Mouse (Mus musculus): ENCODE results near the gene Gm12216. TPM values are rescaled to one million over a fixed set of nuclear protein-coding genes. Genes with fewer than 3 reads are reported as not detected.
A peak's percentile ranks its signal among the peaks of the same experiment; 100 is the strongest.

Gm12216 gene
- total and polyA plus RNA-seq, 3 experiments, result not detected

DNA sequence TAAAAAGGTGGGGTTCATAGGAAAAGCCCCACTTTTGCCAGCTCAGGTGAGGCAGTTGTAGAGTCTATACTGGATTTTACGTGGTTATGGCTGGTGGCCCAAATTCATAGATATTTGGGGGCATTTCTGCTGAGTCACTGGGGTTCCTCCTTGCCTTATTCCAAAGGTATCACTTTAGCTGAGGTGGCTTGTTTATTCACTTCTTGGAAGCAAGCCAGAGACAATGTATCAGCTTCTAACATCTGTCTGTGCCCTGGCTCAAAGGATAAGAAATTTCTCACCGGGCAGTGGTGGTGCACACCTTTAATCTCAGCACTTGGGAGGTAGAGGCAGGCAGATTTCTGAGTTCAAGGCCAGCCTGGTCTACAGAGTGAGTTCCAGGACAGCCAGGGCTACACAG is 79.2 kb downstream of the Gm12216 start:
- peak; percentile 60 for TF ChIP-seq GATA1 (IDR thresholded peaks at IDR 0.05; ENCODE audit: low read depth, low read length)
- peak; percentile 42 to 60; a peak in 3 of 4 replicates for TF ChIP-seq EP300 (IDR thresholded peaks at IDR 0.05; ENCODE audit: low read depth in 1 of 2, low read length in 2 of 2)
- TF ChIP-seq ETS1 (IDR thresholded peaks at IDR 0.05; ENCODE audit: low read depth, low read length), result peak; percentile 63
- 0 out of 2 replicates have a peak, but pooled peaks have one; percentile 51 for TF ChIP-seq RCOR1 (IDR thresholded peaks at IDR 0.05; ENCODE audit: low read depth, low read length)
- peak; percentile 46; the same call in 1 of the 2 replicates for TF ChIP-seq TCF12 (IDR thresholded peaks at IDR 0.05; ENCODE audit: low read depth, low read length)
- peak; percentile 51; the same call in 1 of the 2 replicates for TF ChIP-seq TAL1 (IDR thresholded peaks at IDR 0.05; ENCODE audit: low read length)
- peak; percentile 70; the same call in 1 of the 2 replicates for TF ChIP-seq GABPA (IDR thresholded peaks at IDR 0.05; ENCODE audit: low read depth, low read length)
- TF ChIP-seq MAFK (IDR thresholded peaks at IDR 0.05; ENCODE audit: borderline replicate concordance, low read depth, low read length), result peak; percentile 55; the same call in 1 of the 2 replicates
- no peak for TF ChIP-seq UBTF (IDR thresholded peaks at IDR 0.05; ENCODE audit: borderline replicate concordance, insufficient read depth, low read depth, low read length)
- no peak for TF ChIP-seq E2F4 (IDR thresholded peaks at IDR 0.05; ENCODE audit: borderline replicate concordance, low read depth, low read length)
- H3K9ac ChIP-seq (ENCODE audit: control insufficient read depth, low read depth, low read length, poor library complexity, severe bottlenecking), result no peak overlapping the region
- H3K9me3 ChIP-seq (replicated peaks; ENCODE audit: insufficient read depth, low read length), result no peaks in the 10 kb centered on the region
- peak; percentile 66 for DNase-seq (ENCODE audit: low read depth, low spot score)
- H3K27me3 ChIP-seq (ENCODE audit: control insufficient read depth in 1 of 2, insufficient read depth in 2 of 2, low read length in 2 of 2), result no peaks in the 10 kb centered on the region; a peak in 1 of 4 replicates
- no peaks in the 10 kb centered on the region for H3K79me2 ChIP-seq (ENCODE audit: control insufficient read depth, insufficient read depth, low read length, poor library complexity)
- H3K27ac ChIP-seq (ENCODE audit: control insufficient read depth, low read depth, low read length), result no peak overlapping the region
- H3K36me3 ChIP-seq (ENCODE audit: control insufficient read depth in 1 of 2, insufficient read depth in 2 of 2, low read length in 2 of 2), result peaks cover 0 to 9% of the 10 kb centered on the region in 2 experiments; a peak in 2 of 4 replicates
- no peak overlapping the region for H3K4me3 ChIP-seq (ENCODE audit: control insufficient read depth in 1 of 2, insufficient read depth in 1 of 2, low read depth in 2 of 2, low read length in 2 of 2)
- peaks cover 7 to 17% of the 10 kb centered on the region in 2 experiments; a peak in 3 of 4 replicates for H3K4me1 ChIP-seq (ENCODE audit: control insufficient read depth in 1 of 2, insufficient read depth in 2 of 2, low read length in 2 of 2)

DNA sequence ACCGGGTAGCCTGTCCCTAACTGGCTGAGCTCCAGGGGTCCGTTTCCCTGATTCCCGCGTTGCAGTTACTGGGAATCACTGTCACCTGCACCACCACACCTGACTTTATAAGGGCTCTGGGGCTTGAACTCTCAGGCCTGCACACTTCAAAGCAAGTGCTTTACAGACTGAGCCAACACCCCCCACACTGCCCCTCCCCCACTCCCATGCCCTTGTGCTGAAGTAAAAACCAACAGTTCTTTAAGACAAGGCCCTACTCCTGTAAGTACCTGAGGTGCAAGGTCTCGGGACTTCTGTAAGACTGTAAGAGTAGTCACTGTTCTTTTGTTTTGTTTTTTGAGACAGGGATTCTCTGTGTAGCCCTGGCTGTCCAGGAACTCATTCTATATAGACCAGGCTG is 80.6 kb downstream of the Gm12216 start:
- H3K9me3 ChIP-seq (replicated peaks; ENCODE audit: insufficient read depth, low read length), result no peaks in the 10 kb centered on the region
- H3K79me2 ChIP-seq (ENCODE audit: control insufficient read depth, insufficient read depth, low read length, poor library complexity), result no peaks in the 10 kb centered on the region
- H3K27me3 ChIP-seq (ENCODE audit: control insufficient read depth in 1 of 2, insufficient read depth in 2 of 2, low read length in 2 of 2), result no peaks in the 10 kb centered on the region
- H3K27ac ChIP-seq (ENCODE audit: control insufficient read depth, low read depth, low read length), result no peak overlapping the region
- TF ChIP-seq MXI1 (IDR thresholded peaks at IDR 0.05; ENCODE audit: low read depth, low read length) (no peak), MAZ (IDR thresholded peaks at IDR 0.05; ENCODE audit: low read depth, low read length) (no peak), E2F4 (IDR thresholded peaks at IDR 0.05; ENCODE audit: borderline replicate concordance, low read depth, low read length) (no peak), TCF12 (IDR thresholded peaks at IDR 0.05; ENCODE audit: low read depth, low read length) (no peak), MYC (IDR thresholded peaks at IDR 0.05; ENCODE audit: low read depth, low read length) (no peak), NRF1 (IDR thresholded peaks at IDR 0.05; ENCODE audit: insufficient read depth, low read depth, low read length, poor library complexity, severe bottlenecking) (no peak), ELF1 (IDR thresholded peaks at IDR 0.05; ENCODE audit: low read depth, low read length) (no peak), HCFC1 (IDR thresholded peaks at IDR 0.05; ENCODE audit: low read depth, low read length) (no peak), GABPA (IDR thresholded peaks at IDR 0.05; ENCODE audit: low read depth, low read length) (no peak), GATA1 (IDR thresholded peaks at IDR 0.05; ENCODE audit: low read depth, low read length) (no peak), CTCF (IDR thresholded peaks at IDR 0.05 in 2 of 3, conservative IDR thresholded peaks at IDR 0.05 in 1 of 3; ENCODE audit: control insufficient read depth in 1 of 3, insufficient read depth in 1 of 3, low read depth in 2 of 3, low read length in 3 of 3, poor library complexity in 1 of 3, severe bottlenecking in 1 of 3) (no peak), TBP (IDR thresholded peaks at IDR 0.05; ENCODE audit: low read depth, low read length) (no peak), MAX (IDR thresholded peaks at IDR 0.05; ENCODE audit: low read length) (no peak), RAD21 (IDR thresholded peaks at IDR 0.05; ENCODE audit: low read depth, low read length) (no peak), EP300 (IDR thresholded peaks at IDR 0.05; ENCODE audit: low read depth in 1 of 2, low read length in 2 of 2) (no peak)
- no peak overlapping the region for H3K9ac ChIP-seq (ENCODE audit: control insufficient read depth, low read depth, low read length, poor library complexity, severe bottlenecking)
- no peak overlapping the region for H3K4me3 ChIP-seq (ENCODE audit: control insufficient read depth in 1 of 2, insufficient read depth in 1 of 2, low read depth in 2 of 2, low read length in 2 of 2)
- H3K4me1 ChIP-seq (ENCODE audit: control insufficient read depth in 1 of 2, insufficient read depth in 2 of 2, low read length in 2 of 2), result peaks cover 7 to 17% of the 10 kb centered on the region in 2 experiments; a peak in 3 of 4 replicates
- peaks cover 0 to 9% of the 10 kb centered on the region in 2 experiments; a peak in 2 of 4 replicates for H3K36me3 ChIP-seq (ENCODE audit: control insufficient read depth in 1 of 2, insufficient read depth in 2 of 2, low read length in 2 of 2)
- DNase-seq (ENCODE audit: low read depth, low spot score), result no peak
